Mouse (Mus musculus) splenic B cell, adult 2 months (primary cell): ENCODE results near the gene Mmp21.
A peak's percentile ranks its signal among the peaks of the same experiment; 100 is the strongest.
"Not testable (repeated sequence)": the region's sequence is repeated elsewhere in the genome, so short reads cannot be mapped to it uniquely, and the experiment has no call there.

Experiments
- DNase-seq: peaks from one replicate; pipeline ENCODE4 v3.0.0-alpha.2; 2011; ENCODE audit warnings: low read depth, low spot score
- H3K27me3 ChIP-seq: 2 replicates; pipeline ENCODE4 v1.6.1; 2012; ENCODE audit warnings: mild to moderate bottlenecking, low read length, moderate library complexity, mixed read lengths; ENCODE audit not compliant: control insufficient read depth, poor library complexity, insufficient read depth, severe bottlenecking
- H3K36me3 ChIP-seq: 2 replicates; pipeline ENCODE4 v1.6.1; 2012; ENCODE audit warnings: mild to moderate bottlenecking, low read length, moderate library complexity, mixed read lengths; ENCODE audit not compliant: control insufficient read depth, poor library complexity, insufficient read depth, severe bottlenecking

Gene Mmp21

GRCm38 (mm10) chr7:133679961-133680360 is at the start of gene Mmp21:
Gene Mmp21, minus strand, starts transcription at chr7:133680061.
- Histone ChIP-seq H3K27me3 (no peaks in the 10 kb centered on the region), H3K36me3 (no peaks in the 10 kb centered on the region; the same call in 1 of the 2 replicates)
- no peak for DNase-seq

- H3K27me3 ChIP-seq, result no peaks in the 10 kb centered on the region
- DNase-seq, result no peak
Measured at GRCm38 (mm10) chr7:133729351-133729750, 49.5 kb upstream of the Mmp21 start.

GRCm38 (mm10) chr7:133727027-133727426 is 47.2 kb upstream of the Mmp21 start:
- H3K27me3 ChIP-seq, result no peaks in the 10 kb centered on the region
- DNase-seq, result no peak

More at GRCm38 (mm10) chr7:133729351-133729750, 49.5 kb upstream of the Mmp21 start:
- H3K36me3 ChIP-seq, result 0 out of 2 replicates have a peak, but pooled peaks cover 2% of the 10 kb centered on the region

GRCm38 (mm10) chr7:133725571-133725970 is 45.7 kb upstream of the Mmp21 start:
- Histone ChIP-seq H3K36me3 (peaks cover 4% of the 10 kb centered on the region), H3K27me3 (no peaks in the 10 kb centered on the region)
- DNase-seq, result no peak

More at GRCm38 (mm10) chr7:133727027-133727426, 47.2 kb upstream of the Mmp21 start:
- no peaks in the 10 kb centered on the region; the same call in 1 of the 2 replicates for H3K36me3 ChIP-seq

GRCm38 (mm10) chr7:133724844-133725243 is 45.0 kb upstream of the Mmp21 start:
- no peak for DNase-seq
- H3K27me3 ChIP-seq, result no peaks in the 10 kb centered on the region
- peaks cover 7% of the 10 kb centered on the region for H3K36me3 ChIP-seq

GRCm38 (mm10) chr7:133720616-133721015 is 40.8 kb upstream of the Mmp21 start:
- no peaks in the 10 kb centered on the region for H3K27me3 ChIP-seq
- DNase-seq, result no peak
- H3K36me3 ChIP-seq, result peaks cover 7% of the 10 kb centered on the region

- Histone ChIP-seq H3K27me3 (no peaks in the 10 kb centered on the region), H3K36me3 (peaks cover 7% of the 10 kb centered on the region)
- DNase-seq, result no peak
Measured at GRCm38 (mm10) chr7:133718580-133718979, 38.7 kb upstream of the Mmp21 start.

GRCm38 (mm10) chr7:133715387-133715786 is 35.5 kb upstream of the Mmp21 start:
- Histone ChIP-seq H3K27me3 (no peaks in the 10 kb centered on the region), H3K36me3 (peaks cover under 1% of the 10 kb centered on the region)
- DNase-seq, result peak; percentile 30

GRCm38 (mm10) chr7:133707301-133707700 is 27.4 kb upstream of the Mmp21 start:
- Histone ChIP-seq H3K27me3 (no peaks in the 10 kb centered on the region), H3K36me3 (no peaks in the 10 kb centered on the region; the same call in 1 of the 2 replicates)
- peak; percentile 61 for DNase-seq

GRCm38 (mm10) chr7:133703906-133704305 is 24.0 kb upstream of the Mmp21 start:
- no peak for DNase-seq
- no peaks in the 10 kb centered on the region for H3K27me3 ChIP-seq
- H3K36me3 ChIP-seq, result no peaks in the 10 kb centered on the region

- H3K27me3 ChIP-seq, result no peaks in the 10 kb centered on the region
- H3K36me3 ChIP-seq, result no peaks in the 10 kb centered on the region
- DNase-seq, result no peak
Measured at GRCm38 (mm10) chr7:133702333-133702732, 22.5 kb upstream of the Mmp21 start.

- no peaks in the 10 kb centered on the region for H3K27me3 ChIP-seq
- H3K36me3 ChIP-seq, result no peaks in the 10 kb centered on the region
- no peak for DNase-seq
Measured at GRCm38 (mm10) chr7:133701366-133701765, 21.5 kb upstream of the Mmp21 start.

GRCm38 (mm10) chr7:133699885-133700284 is 20.0 kb upstream of the Mmp21 start:
- Histone ChIP-seq H3K36me3 (no peaks in the 10 kb centered on the region), H3K27me3 (no peaks in the 10 kb centered on the region)
- DNase-seq, result no peak

- Histone ChIP-seq H3K36me3 (no peaks in the 10 kb centered on the region), H3K27me3 (no peaks in the 10 kb centered on the region)
- DNase-seq, result no peak
Measured at GRCm38 (mm10) chr7:133698021-133698709, 18.3 kb upstream of the Mmp21 start.

GRCm38 (mm10) chr7:133685644-133686043 is 5.8 kb upstream of the Mmp21 start:
- not testable (repeated sequence) for H3K27me3 ChIP-seq, H3K36me3 ChIP-seq, DNase-seq

GRCm38 (mm10) chr7:133684701-133685100 is 4.8 kb upstream of the Mmp21 start:
- no peak for DNase-seq
- H3K27me3 ChIP-seq, result no peaks in the 10 kb centered on the region
- no peaks in the 10 kb centered on the region for H3K36me3 ChIP-seq
